Mouse (Mus musculus) cerebellum, adult 9-10 months (tissue): ENCODE measurements at regions not wholly inside any gene's neighbourhood (a gene's known extent, or its start where the extent isn't known, plus 50 kb on each side); places are given as distances from the start of the nearest gene placed in this dataset.
A peak's percentile ranks its signal among the peaks of the same experiment; 100 is the strongest.
"Not testable (repeated sequence)": the region's sequence is repeated elsewhere in the genome, so short reads cannot be mapped to it uniquely, and the experiment has no call there.

Experiments
- DNase-seq: peaks from one replicate; pipeline ENCODE4 v3.0.0; 2022

GRCm38 (mm10) chr7:82047456-82047855 is 55.4 kb upstream of the Bnc1 start:
- no peak for DNase-seq

- DNase-seq = peak; percentile 5
These were observed 61.3 kb upstream of the Bnc1 start for GRCm38 (mm10) chr7:82053411-82053810.

DNA sequence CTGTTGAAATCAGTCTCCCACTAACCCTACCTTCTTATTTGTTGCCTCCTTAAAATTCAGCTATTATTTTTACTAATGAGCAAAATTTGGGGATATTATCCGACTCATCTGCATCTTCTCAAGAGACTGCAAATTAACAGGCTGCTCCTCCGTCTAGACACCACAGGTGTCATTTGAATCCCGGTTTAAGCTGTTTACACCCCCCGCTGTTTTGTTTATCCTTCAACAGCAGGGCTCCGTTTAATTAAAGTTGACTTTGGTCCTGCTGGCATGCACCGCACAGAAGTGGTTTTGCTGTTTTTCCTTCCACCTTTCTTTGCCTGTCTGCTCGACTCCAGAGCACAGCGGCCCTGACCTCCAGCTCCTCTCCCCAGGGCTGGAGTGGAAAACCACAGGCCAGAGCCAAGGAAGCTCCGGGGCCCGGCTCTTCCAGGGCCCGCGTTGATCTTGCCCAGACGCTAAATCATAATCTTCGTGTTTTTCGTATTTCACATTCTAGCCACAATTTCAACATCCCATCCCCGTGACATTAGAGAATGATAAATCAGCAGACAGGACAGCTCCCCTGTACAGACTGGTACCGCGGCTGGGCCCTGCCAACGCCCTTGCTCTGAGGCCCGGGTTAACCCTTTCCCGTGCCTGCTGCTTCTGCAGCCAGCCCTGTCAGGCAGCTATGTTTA is 64.6 kb upstream of the Bnc1 start:
- no peak for DNase-seq

DNA sequence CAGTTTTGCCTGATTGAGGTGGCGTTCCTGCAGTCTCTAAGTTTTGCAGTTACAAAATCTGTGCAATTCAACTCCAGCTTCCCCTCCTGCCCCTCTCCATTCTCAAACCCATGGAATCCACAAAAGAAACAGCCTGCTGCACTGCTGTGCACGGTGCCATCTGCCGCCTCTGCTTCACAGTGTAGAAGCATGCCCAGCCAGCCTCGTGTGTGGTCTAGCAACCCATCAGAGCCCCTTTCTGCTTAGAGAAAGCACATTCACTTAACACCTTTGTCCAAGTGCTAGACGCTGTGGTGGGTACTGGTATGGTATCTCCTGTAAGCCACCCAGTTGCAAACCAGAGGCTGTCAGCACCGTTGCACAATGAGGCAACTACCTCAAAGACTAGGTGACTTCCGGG is 71.3 kb upstream of the Bnc1 start:
- no peak for DNase-seq

DNA sequence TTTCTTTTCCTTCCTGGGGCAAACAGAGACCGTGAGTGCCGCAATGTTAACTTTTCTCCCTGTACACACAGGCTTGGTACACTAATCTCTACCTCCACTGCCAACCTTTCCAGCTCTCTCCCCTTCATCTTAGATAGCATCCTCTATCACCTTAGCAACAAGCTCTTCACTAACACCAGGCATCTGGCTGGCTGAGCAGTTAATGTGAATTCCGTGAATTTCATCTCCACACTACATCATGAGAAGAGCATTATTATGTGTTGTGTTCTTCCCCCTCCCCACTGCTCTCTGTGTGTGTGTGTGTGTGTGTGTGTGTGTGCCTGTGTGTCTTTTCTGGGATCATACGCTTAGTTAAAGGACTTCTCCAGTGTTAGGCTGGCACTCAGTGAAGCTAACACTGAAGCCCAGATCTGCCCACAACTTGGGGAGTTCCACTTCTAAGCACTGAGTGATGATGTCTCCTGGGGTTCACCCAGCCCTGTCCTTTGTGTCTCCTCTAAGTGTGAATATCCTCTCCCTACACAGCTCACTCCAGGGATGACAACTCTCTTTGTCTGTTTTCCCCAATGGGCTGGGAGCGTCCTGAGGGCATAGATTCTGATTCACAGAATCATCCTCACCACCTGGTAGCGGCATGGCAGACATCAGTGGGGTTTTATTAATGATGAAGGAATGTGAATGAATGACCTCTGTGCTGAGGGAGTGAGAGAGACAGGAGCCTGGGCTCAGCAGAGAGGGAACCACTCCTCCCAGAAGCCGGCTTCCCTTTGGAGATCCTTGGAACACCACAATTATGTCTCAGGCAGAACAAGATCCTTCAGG is 77.7 kb upstream of the Bnc1 start:
- DNase-seq = no peak

GRCm38 (mm10) chr7:82070946-82071727 is 79.0 kb upstream of the Bnc1 start:
- DNase-seq = no peak

- DNase-seq = no peak
These were observed 83.3 kb upstream of the Bnc1 start for GRCm38 (mm10) chr7:82075359-82075758.

GRCm38 (mm10) chr7:82081851-82082250 is 89.8 kb upstream of the Bnc1 start:
- DNase-seq = no peak

DNA sequence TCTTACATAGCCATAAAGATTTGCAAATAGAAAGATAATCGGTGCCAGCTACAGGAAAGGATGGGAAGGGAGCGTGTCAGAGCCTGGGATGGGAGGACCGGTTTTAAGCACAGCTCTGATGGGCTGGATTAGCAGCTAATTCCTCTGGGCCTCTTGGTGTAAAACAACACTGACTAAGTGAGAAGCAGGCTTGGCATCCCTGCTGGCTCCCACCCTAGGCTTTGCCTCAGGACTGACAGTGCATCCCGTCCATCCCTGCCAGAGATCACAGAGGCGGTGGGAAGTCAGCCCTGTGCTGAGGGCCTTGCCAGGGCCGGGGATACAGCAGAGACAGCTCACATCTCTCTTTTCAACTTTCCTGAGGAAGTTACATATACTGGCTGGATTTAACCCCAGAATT is 90.8 kb upstream of the Sh3gl3 start:
- no peak for DNase-seq

- DNase-seq = no peak
These were observed 89.2 kb upstream of the Sh3gl3 start for GRCm38 (mm10) chr7:82084473-82084872.

- DNase-seq = no peak
These were observed 88.4 kb upstream of the Sh3gl3 start for GRCm38 (mm10) chr7:82085205-82085604.

- DNase-seq = no peak
These were observed 75.5 kb upstream of the Sh3gl3 start for GRCm38 (mm10) chr7:82098136-82098535.

DNA sequence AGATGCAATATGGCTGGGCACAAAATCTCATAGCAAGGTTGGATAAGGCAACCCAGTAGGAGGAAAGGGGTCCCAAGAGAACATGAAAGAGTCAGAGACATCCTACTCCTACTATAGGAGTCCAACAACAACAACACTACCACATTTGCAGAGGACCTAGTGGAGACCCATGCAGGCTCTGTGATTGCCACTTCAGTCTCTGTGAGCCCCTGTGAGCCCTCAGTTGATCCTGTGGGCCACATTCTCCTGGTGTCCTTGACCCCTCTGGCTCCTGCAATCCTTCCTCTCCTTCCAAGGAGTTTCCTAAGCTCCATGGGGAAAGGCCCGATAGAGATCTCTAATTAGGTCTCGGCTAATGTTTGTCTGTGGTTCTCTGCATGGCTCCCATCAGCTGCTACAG is 72.3 kb upstream of the Sh3gl3 start:
- no peak for DNase-seq

DNA sequence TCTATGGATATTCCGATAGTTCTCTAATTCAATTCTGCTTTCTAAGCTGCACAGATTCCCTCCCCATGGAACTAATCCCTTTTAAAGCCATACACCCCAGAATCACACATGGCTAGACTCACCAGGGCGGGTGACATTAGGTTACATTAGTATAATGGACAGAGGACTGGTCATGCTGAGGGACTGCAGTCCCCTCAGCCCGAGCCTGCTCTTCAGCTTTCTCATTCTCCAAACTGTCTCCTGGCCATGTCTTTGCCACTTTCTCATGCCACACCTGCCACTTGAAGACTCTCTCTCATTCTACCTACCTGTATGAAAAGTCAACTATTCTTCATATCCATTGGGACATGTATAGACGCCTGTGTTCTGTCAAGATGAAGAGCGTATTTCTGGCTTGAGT is 68.0 kb upstream of the Sh3gl3 start:
- no peak for DNase-seq

- not testable (repeated sequence) for DNase-seq
These were observed 64.5 kb upstream of the Sh3gl3 start for GRCm38 (mm10) chr7:82109141-82109540.

DNA sequence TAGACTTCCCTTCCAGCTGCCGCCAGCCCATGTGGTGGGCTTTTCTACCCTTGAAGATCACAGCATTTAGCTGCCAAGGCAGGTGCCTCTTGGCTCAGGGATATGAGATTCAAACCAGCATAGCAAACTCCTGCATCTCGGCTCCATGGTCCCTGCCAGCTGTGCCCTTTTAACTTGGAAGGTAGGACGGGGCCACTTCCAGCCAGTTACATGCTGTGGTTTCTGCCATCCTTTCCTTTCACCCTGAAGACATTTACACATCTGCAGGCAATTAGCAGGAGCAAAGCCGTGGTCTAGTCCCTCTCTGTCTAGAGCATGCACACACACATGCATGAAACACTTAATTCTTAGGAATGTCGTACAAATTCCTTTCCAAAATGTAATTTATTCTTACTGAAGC is 64.1 kb upstream of the Sh3gl3 start:
- no peak for DNase-seq

DNA sequence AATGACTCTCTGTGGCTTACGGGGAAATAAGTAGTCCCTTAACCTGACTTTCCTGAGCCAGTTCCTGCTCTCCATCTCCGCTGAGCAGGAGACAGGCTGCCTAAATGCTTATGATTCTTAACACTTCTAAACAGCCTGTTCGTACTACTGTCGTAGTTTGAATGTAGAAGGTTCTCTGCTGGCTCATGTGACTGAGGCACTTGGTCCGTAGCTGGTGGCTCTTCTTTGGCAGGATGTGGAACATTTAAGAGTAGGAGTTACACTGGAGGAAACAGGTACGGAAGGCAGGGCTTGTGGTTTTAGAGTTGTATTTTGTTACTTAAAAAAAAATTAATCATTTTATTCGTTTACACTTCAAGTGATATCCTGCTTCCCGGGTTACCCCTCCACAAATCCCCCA is 63.7 kb upstream of the Sh3gl3 start:
- DNase-seq = no peak

DNA sequence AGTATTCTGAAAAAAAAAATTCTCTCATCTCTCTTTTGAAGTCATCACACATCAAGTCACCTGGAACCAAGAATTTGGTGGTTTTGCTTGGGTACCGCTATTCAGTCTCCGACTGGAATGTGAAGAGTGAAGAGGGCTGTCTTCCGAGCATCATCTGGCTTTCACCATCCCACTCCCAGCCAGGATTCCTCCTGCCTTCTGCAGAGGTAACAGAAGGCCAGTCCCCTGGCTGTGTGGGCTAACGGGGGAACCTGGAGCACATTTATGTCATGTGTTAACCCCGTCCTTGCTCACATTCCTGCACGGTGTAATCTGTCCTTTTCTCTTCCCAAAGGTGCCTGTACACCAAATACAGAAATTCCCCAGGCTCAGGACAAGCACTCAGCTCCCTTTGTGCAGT is 61.6 kb upstream of the Sh3gl3 start:
- DNase-seq = no peak

GRCm38 (mm10) chr7:82115646-82116045 is 58.0 kb upstream of the Sh3gl3 start:
- no peak for DNase-seq

- DNase-seq = peak; percentile 70
These were observed 54.4 kb upstream of the Sh3gl3 start for GRCm38 (mm10) chr7:82119266-82119665.

DNA sequence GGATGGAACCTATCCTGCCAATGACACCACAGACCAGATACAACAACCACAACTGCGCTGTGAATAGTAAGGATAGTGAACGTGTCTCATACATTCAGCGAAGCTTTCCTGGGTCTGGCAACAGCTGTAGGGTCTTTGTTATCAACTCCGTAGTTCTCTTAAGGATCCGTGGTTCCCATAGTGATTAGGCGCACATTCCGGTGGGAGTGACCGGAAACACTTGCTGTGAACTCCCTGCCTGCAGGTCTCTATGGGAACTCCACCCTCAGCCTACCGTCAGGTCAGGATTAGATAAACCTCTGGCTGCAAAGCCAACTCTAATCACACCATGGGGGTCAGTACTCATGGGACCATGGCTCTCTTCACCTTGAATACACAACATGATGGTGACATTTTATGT is 53.8 kb upstream of the Sh3gl3 start:
- no peak for DNase-seq

DNA sequence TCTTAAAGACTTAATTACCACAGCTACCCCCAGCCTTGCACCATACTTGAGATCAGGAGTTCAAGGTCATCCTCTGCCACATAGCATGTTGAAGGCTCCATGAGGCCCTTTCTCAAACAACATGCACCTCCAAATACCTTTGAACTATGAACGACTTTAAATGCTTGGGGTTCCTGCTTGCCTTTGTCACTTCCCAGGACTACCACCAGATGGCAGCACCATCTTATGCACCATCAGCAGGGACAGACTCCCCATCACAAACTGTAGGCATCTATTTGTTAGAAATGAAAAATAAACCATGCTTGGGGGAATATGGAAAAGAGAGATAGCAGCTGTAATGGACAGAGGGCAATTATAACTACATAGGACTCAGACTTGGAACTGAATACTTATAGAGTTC is 51.9 kb upstream of the Sh3gl3 start:
- peak; percentile 69 for DNase-seq
